Mouse (Mus musculus) hindbrain, embryonic 12.5 days (tissue): ENCODE data around the gene Tnni1. TPM values are rescaled to one million over a fixed set of nuclear protein-coding genes. Genes with fewer than 3 reads are reported as not detected.

ENCODE experiments used
- ATAC-seq: fragments of 200-750 bp; cut with Nextera tagmentation; 2 replicates; pipeline ENCODE4 v1.8.0; 2017; ENCODE audit warnings: moderate TSS enrichment; ENCODE audit not compliant: low FRiP score
- H3K27ac ChIP-seq: fragments of 300-500 bp; sonication (generic); 2 replicates; pipeline ENCODE4 v1.5.1; 2016; ENCODE audit warnings: mild to moderate bottlenecking
- H3K27me3 ChIP-seq: fragments of 300-500 bp; sonication (generic); 2 replicates; pipeline ENCODE4 v1.6.1; 2016; ENCODE audit warnings: mild to moderate bottlenecking
- H3K36me3 ChIP-seq: fragments of 300-500 bp; sonication (generic); 2 replicates; pipeline ENCODE4 v1.6.1; 2016; ENCODE audit warnings: mild to moderate bottlenecking
- H3K4me1 ChIP-seq: fragments of 300-500 bp; sonication (generic); 2 replicates; pipeline ENCODE4 v1.6.1; 2016
- H3K4me2 ChIP-seq: fragments of 300-500 bp; sonication (generic); replicated peaks from 2 replicates; pipeline ENCODE4 v1.6.1; 2016; ENCODE audit warnings: mild to moderate bottlenecking
- H3K4me3 ChIP-seq: fragments of 300-500 bp; sonication (generic); 2 replicates; pipeline ENCODE4 v1.5.1; 2016; ENCODE audit warnings: mild to moderate bottlenecking
- H3K9ac ChIP-seq: fragments of 300-500 bp; sonication (generic); 2 replicates; pipeline ENCODE4 v1.6.1; 2016; ENCODE audit warnings: mild to moderate bottlenecking, moderate library complexity
- H3K9me3 ChIP-seq: fragments of 300-500 bp; sonication (generic); replicated peaks from 2 replicates; pipeline ENCODE4 v1.6.1; 2016; ENCODE audit warnings: mild to moderate bottlenecking
- WGBS: fragments of 180-500 bp; shearing (Covaris S2); methylation state at CpG from one replicate; pipeline ENCODE4 v1.1.7; 2016; 5-methylcytosine and 5-hydroxymethylcytosine counted together
- polyA plus RNA-seq: library from polyadenylated mRNA; unstranded; fragments of >200 nt; fragmentation: Nextera tagmentation; extraction: Ambion mirVana; gene quantifications from 2 replicates; pipeline ENCODE4 v1.2.1, GENCODE M21; 2016

Tnni1 gene
- polyA plus RNA-seq, 1 experiment from 2014 or later: 9.5 TPM

- Histone ChIP-seq H3K4me2 (no peak overlapping the region), H3K36me3 (no peaks in the 10 kb centered on the region), H3K27me3 (no peaks in the 10 kb centered on the region), H3K4me3 (no peak overlapping the region), H3K9me3 (no peaks in the 10 kb centered on the region), H3K9ac (no peak overlapping the region), H3K4me1 (no peaks in the 10 kb centered on the region), H3K27ac (no peak overlapping the region)
- WGBS: 87% methylated on average over 3 of the region's 3 CpGs
- no peak for ATAC-seq
These were observed 23.3 kb upstream of the Tnni1 start for GRCm38 (mm10) chr1:135755913-135756312.

- WGBS: 77% methylated on average over 8 of the region's 8 CpGs
- Histone ChIP-seq H3K27me3 (no peaks in the 10 kb centered on the region), H3K4me1 (no peaks in the 10 kb centered on the region), H3K36me3 (no peaks in the 10 kb centered on the region), H3K9ac (no peak overlapping the region), H3K4me3 (no peak overlapping the region), H3K4me2 (no peak overlapping the region), H3K27ac (no peak overlapping the region), H3K9me3 (no peaks in the 10 kb centered on the region)
- no peak for ATAC-seq
These were observed 21.9 kb upstream of the Tnni1 start for GRCm38 (mm10) chr1:135757287-135757686.

- Histone ChIP-seq H3K27me3 (peaks cover 7% of the 10 kb centered on the region; the same call in 1 of the 2 replicates), H3K36me3 (no peaks in the 10 kb centered on the region), H3K27ac (no peak overlapping the region), H3K4me1 (no peaks in the 10 kb centered on the region), H3K9me3 (no peaks in the 10 kb centered on the region), H3K9ac (no peak overlapping the region), H3K4me2 (no peak overlapping the region), H3K4me3 (no peak overlapping the region)
- no peak for ATAC-seq
- 57% methylated on average over 4 of the region's 4 CpGs for WGBS
These were observed 19.5 kb upstream of the Tnni1 start for GRCm38 (mm10) chr1:135759685-135760084.

- Histone ChIP-seq H3K9ac (no peak overlapping the region), H3K27me3 (peaks cover 8% of the 10 kb centered on the region; the same call in 1 of the 2 replicates), H3K27ac (no peak overlapping the region), H3K36me3 (no peaks in the 10 kb centered on the region), H3K4me2 (no peak overlapping the region), H3K9me3 (no peaks in the 10 kb centered on the region), H3K4me3 (no peak overlapping the region), H3K4me1 (no peaks in the 10 kb centered on the region)
- ATAC-seq: no peak
- WGBS: 74% methylated on average over 8 of the region's 8 CpGs
These were observed 19.0 kb upstream of the Tnni1 start for GRCm38 (mm10) chr1:135760216-135760615.

GRCm38 (mm10) chr1:135761728-135762127, 17.5 kb upstream of the Tnni1 start:
- Histone ChIP-seq H3K36me3 (no peaks in the 10 kb centered on the region), H3K4me3 (no peak overlapping the region), H3K27me3 (peaks cover 8% of the 10 kb centered on the region; the same call in 1 of the 2 replicates), H3K9me3 (no peaks in the 10 kb centered on the region), H3K4me2 (no peak overlapping the region), H3K9ac (no peak overlapping the region), H3K4me1 (peaks cover 11% of the 10 kb centered on the region), H3K27ac (no peak overlapping the region)
- 92% methylated on average over 5 of the region's 5 CpGs for WGBS
- no peak for ATAC-seq

- Histone ChIP-seq H3K36me3 (no peaks in the 10 kb centered on the region; the same call in 1 of the 2 replicates), H3K4me1 (peaks cover 22% of the 10 kb centered on the region), H3K27ac (no peak overlapping the region), H3K27me3 (peaks cover 14% of the 10 kb centered on the region; the same call in 1 of the 2 replicates), H3K9me3 (no peaks in the 10 kb centered on the region), H3K9ac (no peak overlapping the region), H3K4me2 (no peak overlapping the region), H3K4me3 (no peak overlapping the region)
- WGBS: 75% methylated on average over 9 of the region's 9 CpGs
- ATAC-seq: no peak
These were observed 15.6 kb upstream of the Tnni1 start for GRCm38 (mm10) chr1:135763503-135764205.

- Histone ChIP-seq H3K4me1 (peaks cover 22% of the 10 kb centered on the region), H3K27me3 (peaks cover 19% of the 10 kb centered on the region; the same call in 1 of the 2 replicates), H3K4me2 (no peak overlapping the region), H3K27ac (no peak overlapping the region), H3K9me3 (no peaks in the 10 kb centered on the region), H3K4me3 (no peak overlapping the region), H3K9ac (no peak overlapping the region), H3K36me3 (no peaks in the 10 kb centered on the region; the same call in 1 of the 2 replicates)
- no peak for ATAC-seq
- WGBS: 79% methylated on average over 2 of the region's 2 CpGs
These were observed 15.1 kb upstream of the Tnni1 start for GRCm38 (mm10) chr1:135764206-135764528.

GRCm38 (mm10) chr1:135765645-135766591, 13.3 kb upstream of the Tnni1 start, which contains the start of gene Phlda3:
TSS of gene Phlda3 (plus strand) at chr1:135766119.
- Histone ChIP-seq H3K4me1 (peaks cover 24% of the 10 kb centered on the region), H3K9me3 (no peaks in the 10 kb centered on the region), H3K27me3 (peaks cover 20% of the 10 kb centered on the region; the same call in 1 of the 2 replicates), H3K9ac (peak within 1 kb of the TSS; percentile 83), H3K36me3 (peaks cover 2% of the 10 kb centered on the region; the same call in 1 of the 2 replicates), H3K4me3 (peak within 1 kb of the TSS; percentile 66), H3K27ac (peak within 1 kb of the TSS; percentile 75), H3K4me2 (peak within 1 kb of the TSS; percentile 93)
- ATAC-seq: peak; percentile 85
- under 1% methylated on average over 88 of the region's 90 CpGs for WGBS

- 28% methylated on average over 30 of the region's 30 CpGs for WGBS
- Histone ChIP-seq H3K9me3 (no peaks in the 10 kb centered on the region), H3K36me3 (peaks cover 2% of the 10 kb centered on the region; the same call in 1 of the 2 replicates), H3K4me2 (peak overlapping the region; percentile 93), H3K27ac (no peak overlapping the region), H3K4me3 (peak overlapping the region; percentile 66), H3K9ac (peak overlapping the region; percentile 83), H3K27me3 (peaks cover 20% of the 10 kb centered on the region; the same call in 1 of the 2 replicates), H3K4me1 (peaks cover 24% of the 10 kb centered on the region)
- ATAC-seq: peak; percentile 49
These were observed 12.5 kb upstream of the Tnni1 start for GRCm38 (mm10) chr1:135766592-135767306.

- WGBS: 88% methylated on average over 4 of the region's 4 CpGs
These were observed 11.8 kb upstream of the Tnni1 start for GRCm38 (mm10) chr1:135767324-135767890.

GRCm38 (mm10) chr1:135768400-135768799, 10.8 kb upstream of the Tnni1 start:
- Histone ChIP-seq H3K36me3 (peaks cover 2% of the 10 kb centered on the region; the same call in 1 of the 2 replicates), H3K4me2 (no peak overlapping the region), H3K27me3 (peaks cover 20% of the 10 kb centered on the region; the same call in 1 of the 2 replicates), H3K4me1 (peaks cover 24% of the 10 kb centered on the region), H3K9ac (no peak overlapping the region), H3K27ac (no peak overlapping the region), H3K9me3 (no peaks in the 10 kb centered on the region), H3K4me3 (no peak overlapping the region)
- no peak for ATAC-seq
- 100% methylated on average over 2 of the region's 2 CpGs for WGBS

More at GRCm38 (mm10) chr1:135767324-135767890, 11.8 kb upstream of the Tnni1 start:
- no peaks in the 10 kb centered on the region for H3K9me3 ChIP-seq
- no peak for ATAC-seq
- peaks cover 2% of the 10 kb centered on the region; the same call in 1 of the 2 replicates for H3K36me3 ChIP-seq
- peak overlapping the region; percentile 93 for H3K4me2 ChIP-seq
- H3K27ac ChIP-seq: no peak overlapping the region
- H3K27me3 ChIP-seq: peaks cover 20% of the 10 kb centered on the region; the same call in 1 of the 2 replicates
- peak overlapping the region; percentile 66 for H3K4me3 ChIP-seq
- peaks cover 24% of the 10 kb centered on the region for H3K4me1 ChIP-seq
- no peak overlapping the region for H3K9ac ChIP-seq
